Mouse (Mus musculus) adrenal gland, postnatal 4 days (tissue): Measurements from ENCODE around the gene Gm20388. TPM values are rescaled to one million over a fixed set of nuclear protein-coding genes. Genes with fewer than 3 reads are reported as not detected.
"Not testable (repeated sequence)": the region's sequence is repeated elsewhere in the genome, so short reads cannot be mapped to it uniquely, and the experiment has no call there.

Experiments used
- DNase-seq, 2 experiments: peaks; one replicate each; pipeline ENCODE4 v3.0.0; 2021 to 2022; ENCODE audit warnings: low spot score in 2 of 2, mixed read lengths in 2 of 2
- total RNA-seq, 2 experiments: library from RNA; stranded (reverse); gene quantifications; 2 replicates each; pipeline ENCODE4 v1.2.3; 2021

The Gm20388 gene
- total RNA-seq, 2 experiments from 2014 or later: 8.8 TPM; not detected in 1

DNA sequence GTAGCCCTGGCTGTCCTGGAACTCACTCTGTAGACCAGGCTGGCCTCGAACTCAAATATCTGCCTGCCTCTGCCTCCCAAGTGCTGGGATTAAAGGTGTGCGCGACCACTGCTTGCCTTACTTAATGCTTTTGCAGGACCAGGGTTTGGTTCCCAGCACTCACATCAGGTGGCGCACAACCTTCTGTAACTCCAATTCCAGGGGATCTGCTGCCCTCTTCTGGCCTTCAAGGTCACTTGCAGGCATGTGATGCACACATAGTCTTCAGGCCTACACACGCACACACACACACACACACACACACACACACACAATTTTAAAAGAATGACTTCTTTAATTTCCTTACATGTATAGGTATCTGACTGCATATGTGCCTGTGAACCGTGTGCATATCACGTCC is 3890.2 kb downstream of the Gm20388 start:
- no peak for DNase-seq

GRCm38 (mm10) chr8:123801538-123801937 is 3890.9 kb downstream of the Gm20388 start:
- no peak for DNase-seq

DNA sequence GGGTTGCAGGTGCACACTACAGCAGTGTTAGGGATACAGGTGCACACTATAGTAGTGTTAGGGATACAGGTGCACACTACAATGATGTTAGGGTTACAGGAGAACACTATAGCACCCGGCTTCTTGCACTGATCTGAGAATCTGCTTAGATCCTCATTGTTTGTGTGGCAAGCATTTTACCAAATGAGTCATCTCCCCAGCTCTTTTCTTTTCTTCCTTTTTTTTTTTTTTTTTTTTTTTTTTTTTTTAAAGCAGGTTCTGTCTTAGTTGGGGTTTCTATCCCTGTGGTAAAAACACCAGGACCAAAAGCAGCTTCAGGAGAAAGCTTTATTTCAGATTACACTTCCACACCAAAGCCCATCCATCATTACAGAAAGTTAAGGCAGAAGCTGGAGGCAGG is 3893.0 kb downstream of the Gm20388 start:
- no peak for DNase-seq

DNA sequence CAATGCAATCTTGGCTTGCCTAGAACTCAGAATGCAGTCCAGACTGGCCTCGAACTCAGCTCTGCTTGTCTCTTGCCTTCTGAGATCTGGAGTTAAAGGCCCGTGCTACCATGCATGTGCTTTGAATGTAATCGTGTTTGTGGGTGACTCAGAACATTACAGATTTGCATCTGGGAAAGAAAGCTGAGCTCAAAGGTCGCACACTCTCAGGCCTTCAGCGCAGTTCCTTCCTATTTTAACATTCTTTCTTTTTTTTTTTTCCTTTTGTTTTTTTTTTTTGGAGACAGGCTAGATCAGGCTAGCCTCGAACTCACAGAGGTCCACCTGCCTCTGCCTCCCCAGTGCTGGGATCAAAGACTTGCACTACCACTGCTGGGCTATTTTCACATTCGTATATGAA is 3893.9 kb downstream of the Gm20388 start:
- DNase-seq: no peak

GRCm38 (mm10) chr8:123805209-123805717 is 3894.6 kb downstream of the Gm20388 start:
- no peak for DNase-seq

DNA sequence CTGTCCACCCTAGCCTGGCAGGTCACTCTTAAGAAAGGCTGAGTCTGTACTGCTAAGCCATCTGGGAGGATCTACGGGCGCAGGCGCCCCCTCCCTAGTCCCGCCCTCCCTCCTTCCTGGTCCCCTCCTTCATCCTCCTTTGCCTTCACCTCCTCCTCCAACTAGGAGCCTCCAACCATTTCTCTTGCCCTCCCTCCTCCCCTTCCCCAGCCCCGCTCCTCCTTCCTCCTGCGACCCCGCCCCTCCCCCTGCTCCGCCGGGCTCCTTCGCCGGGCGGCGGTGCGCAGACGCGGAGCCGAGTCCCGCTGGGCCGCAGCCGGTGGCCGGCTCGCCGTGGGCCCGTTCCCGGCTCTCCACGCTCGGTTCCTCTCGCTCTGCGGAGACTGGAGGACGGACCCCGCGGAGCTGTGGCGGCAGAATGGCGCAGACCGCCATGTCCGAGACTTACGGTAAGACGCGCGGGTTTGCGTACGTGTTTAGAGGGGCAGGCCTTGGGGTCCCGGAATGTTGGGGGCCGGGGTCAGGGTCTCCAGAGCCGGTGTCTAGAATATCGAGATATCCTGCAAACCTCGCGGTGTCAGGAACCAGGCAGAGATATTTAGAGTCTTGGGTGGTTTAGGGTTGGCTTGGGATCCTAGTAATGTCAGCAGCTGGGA is 3895.2 kb downstream of the Gm20388 start, which contains the start of gene Rab4a:
Rab4a (plus strand) TSS at position 268 of the 656 bp plus-strand sequence.
- peak; percentile 55 to 66 for DNase-seq

DNA sequence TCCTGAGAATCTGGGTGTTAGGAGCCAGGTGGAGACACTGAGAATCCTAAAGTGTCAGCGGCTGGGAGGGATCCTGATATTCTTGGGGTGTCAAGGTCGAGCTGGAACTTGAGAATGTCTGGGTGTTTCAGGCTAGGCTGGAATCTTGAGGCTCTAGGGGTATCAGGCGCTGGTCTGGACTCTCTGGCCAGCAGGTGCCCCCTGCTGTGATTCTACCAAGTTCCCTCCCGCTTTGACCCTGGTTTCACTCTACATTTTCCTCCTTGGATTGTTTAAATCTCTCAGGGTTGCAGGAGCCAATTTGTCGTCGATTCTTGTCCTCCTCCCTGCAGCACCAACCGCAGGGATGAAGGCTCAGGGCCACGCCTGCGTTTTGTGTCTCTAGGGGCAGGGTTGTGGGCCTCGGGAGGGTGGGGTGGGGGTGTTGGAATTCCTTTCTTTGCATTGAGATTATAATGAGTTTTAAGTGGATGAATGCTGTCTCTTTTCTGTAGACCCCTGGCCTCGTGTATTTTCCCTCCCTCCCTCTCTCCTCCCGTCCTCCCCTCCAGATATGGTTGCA is 3895.8 kb downstream of the Gm20388 start:
- no peak for DNase-seq

DNA sequence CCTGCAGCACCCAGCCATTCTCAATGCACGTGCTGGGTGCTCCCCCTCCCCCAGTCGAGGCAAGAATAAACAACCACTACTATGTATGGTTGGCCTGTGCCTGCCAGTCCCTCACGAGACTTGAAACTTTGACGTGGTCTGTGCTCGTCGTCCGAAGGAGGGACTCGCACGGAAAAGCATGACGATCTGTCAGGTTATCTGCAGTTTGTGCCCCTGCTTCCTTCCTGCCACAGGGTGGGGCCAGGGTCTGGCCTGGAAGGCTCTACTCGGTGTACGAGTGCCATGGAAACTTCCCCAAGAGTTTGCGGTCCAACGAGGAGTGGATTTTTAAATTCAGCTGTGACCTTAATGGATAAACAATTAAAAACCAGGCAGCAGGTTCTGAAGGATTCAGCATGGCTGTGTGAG is 3896.4 kb downstream of the Gm20388 start:
- DNase-seq: no peak

GRCm38 (mm10) chr8:123807852-123808573 is 3897.4 kb downstream of the Gm20388 start:
- no peak for DNase-seq

DNA sequence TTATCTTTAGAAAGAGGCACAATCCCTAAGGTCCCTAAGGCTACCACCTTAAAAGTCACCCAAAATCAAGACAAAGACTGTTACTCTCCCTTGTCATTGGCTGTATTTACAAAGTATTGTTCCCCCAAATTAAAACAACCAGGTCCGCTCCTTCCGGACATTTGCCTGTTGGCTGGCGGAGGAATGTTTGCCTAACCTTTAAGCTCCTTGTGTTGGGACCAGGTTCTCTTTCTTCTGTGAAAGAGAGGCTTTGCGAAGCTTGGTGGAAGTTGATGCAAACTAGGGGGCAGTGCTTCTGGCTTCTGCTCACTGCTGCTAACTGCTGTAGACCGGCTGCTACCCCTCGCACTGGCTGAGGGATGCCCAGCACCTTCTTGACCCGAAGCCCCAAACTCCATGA is 3898.0 kb downstream of the Gm20388 start:
- no peak for DNase-seq

- DNase-seq: not testable (repeated sequence)
These were observed 3898.7 kb downstream of the Gm20388 start for GRCm38 (mm10) chr8:123809342-123809741.

- no peak for DNase-seq
These were observed 3901.6 kb downstream of the Gm20388 start for GRCm38 (mm10) chr8:123812227-123812626.

- no peak for DNase-seq
These were observed 3902.7 kb downstream of the Gm20388 start for GRCm38 (mm10) chr8:123813173-123813891.

DNA sequence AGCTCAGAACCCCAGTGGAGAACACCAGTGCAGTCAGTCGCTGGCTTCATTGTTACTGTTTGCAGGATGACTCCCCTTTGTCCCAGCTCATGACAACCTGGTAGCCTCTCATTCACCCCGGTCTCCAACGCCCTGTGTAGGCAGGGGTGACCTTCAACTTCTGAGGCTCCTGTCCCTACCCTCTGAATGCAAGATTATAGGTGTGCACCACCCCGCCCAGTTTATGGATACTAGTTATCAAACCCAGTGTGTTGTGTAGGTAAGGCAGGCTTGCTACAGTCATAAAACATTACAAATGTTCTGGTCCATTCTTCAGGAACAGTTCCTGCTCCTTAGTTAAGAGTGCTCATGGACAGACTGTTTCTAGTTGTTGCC is 3903.2 kb downstream of the Gm20388 start:
- DNase-seq: no peak

DNA sequence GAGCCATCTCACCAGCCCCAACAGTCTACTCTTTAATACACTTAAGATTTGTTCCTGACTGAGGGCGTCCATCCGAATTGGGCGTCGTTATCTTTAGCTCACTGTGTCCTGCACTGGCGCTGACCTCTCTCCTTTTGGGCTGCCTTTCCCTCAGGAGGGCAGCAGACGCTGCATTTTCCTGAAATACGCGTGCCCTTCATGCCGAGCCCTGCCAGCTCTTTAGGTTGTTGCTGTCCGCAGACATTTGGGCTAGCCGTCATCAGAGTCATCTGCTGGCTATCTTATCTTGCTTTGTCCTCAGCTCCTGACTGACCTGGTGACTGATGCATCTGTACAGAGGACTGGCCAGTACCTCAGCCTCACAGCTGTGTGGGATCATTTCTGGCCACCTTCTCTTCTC is 3904.7 kb downstream of the Gm20388 start:
- no peak for DNase-seq

DNA sequence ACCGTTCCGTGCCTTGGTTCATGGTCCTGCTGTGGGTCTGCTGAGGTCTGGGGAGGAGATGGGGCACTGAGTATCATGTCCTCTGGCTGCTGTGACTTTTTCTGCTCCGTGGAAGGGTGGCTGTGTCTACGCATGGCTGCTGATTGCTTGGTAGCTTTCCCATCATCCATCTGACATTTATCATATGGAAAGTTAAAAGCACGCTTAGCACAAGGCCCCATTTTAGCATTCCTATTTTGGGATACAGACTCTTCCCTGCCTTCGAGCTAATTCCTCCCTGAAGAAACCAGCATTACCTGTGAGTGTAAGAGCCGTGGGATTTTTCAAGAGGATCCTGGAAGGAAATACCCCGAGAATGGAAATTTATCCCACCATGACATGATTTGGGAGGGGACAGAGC is 3906.3 kb downstream of the Gm20388 start:
- DNase-seq: no peak

- DNase-seq: no peak
These were observed 3907.1 kb downstream of the Gm20388 start for GRCm38 (mm10) chr8:123817747-123818146.

DNA sequence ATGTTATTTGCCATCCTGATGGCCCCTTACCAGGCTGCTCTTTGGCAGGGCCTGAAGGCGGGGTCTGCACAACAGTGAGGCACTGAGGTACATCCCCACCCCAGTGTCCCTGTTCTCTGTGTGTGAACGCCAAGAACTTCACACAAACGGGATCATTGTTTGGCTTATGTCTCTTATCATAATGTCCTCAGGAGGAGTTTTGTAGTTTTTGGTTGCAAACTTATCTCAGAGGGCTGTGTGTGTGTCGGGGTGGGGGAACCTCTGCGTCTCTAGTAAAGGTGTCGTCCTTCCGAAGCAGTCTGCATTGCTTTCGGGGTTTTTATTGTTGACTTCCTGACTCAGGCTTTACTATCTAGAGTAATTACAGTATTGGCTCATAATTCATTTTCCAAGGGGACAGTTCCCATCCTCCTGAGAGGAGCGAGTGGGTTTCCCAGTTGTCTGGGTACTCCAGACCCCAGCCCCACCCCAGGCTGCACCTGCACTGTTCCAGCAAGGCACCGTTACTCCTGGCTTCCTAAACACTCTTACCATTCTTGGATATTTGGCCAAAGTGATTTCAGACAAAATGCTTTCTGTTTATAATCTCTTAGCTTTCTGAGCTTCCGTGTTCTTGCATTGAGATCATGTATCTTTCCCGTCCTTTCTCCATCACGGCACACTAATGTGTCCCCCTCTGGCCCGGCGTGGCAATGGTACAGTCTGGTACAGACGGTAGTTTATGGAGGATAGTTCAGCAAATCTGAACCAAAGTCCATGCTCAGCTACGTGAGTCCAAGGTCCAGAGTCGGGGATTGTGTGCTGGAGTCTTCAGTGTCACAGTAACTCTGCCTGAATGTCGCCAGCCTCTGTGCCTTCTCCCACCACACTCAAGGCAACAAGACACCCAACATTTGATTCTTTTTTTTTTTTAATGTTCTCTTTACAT is 3909.3 kb downstream of the Gm20388 start:
- DNase-seq: no peak

DNA sequence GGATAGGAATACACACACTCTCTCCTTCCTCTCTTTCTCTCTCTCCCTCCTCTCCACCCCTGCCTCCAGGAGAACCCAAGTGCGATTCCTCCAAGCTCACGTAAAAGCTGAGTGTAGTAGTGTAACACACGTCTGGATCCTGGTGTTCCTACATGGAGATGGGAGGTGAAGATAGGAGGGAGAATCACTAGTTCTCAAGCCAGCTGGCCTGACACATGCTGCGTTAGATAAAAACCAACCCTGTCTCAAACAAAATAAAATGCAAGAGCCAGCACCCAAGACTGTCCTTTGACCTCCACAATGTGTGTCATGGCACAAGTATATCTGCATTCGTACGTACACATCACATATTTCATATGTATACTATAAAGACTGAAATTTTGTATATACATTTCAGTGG is 3910.1 kb downstream of the Gm20388 start:
- no peak for DNase-seq

DNA sequence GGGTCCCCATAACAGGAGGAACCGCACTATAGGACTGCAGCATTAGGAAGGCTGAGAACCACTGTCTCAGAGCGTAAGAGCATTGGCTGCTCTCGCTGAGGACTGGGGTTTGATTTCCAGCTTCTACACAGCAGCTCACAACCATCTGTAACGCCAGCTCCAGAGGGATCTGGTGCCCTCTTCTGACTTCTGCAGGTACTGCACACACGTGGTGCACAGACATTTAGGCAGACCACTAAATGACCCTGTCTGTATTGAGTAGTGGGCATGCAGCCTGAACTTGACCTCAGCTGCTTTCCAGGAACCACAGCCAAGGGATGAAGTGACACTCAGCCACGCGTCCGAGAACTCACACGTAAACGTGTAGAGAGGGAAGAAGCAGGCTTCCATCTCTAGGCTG is 3912.5 kb downstream of the Gm20388 start:
- no peak for DNase-seq
